Mouse (Mus musculus): Measurements from ENCODE around the gene Gvin1. TPM values are rescaled to one million over a fixed set of nuclear protein-coding genes. Genes with fewer than 3 reads are reported as not detected.

Gvin1 gene
- 1.3 and 1.9 TPM in 2 replicates for polyA plus RNA-seq (2012; rRNA removed; ENCODE audit: low replicate concordance)

DNA sequence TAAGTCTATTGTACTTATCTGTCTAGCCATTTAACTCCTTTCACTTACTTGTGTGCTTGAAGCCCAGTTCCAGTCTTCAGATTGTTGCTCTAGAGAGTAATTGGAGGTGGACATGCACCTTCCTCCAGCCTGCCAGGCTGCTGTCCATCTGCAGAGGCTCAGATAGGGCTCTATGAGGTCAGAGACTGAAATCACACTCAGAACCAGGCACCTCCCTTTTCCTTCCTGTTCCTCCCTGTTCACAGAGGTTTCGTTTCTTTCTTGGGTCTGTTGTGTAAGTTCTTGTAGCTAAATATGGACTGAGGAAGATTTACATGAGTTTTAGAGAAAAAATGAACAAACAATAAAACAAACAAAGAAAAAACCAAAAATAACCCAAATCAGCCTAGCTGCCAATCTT is at the start of gene Gvin1:
Gene Gvin1, minus strand, starts transcription at position 150 of the 400 bp plus-strand sequence.

Data from subcutaneous adipose tissue, adult 2 months (tissue).